Mouse (Mus musculus) lung, adult 2 months (tissue): ENCODE measurements around the gene Scrt2. TPM values are rescaled to one million over a fixed set of nuclear protein-coding genes. Genes with fewer than 3 reads are reported as not detected.
A peak's percentile ranks its signal among the peaks of the same experiment; 100 is the strongest.

Experiments
- DNase-seq: peaks from one replicate; pipeline ENCODE4 v3.0.0; 2022
- H3K4me1 ChIP-seq: fragments of 200-500 bp; 2 replicates; pipeline ENCODE4 v1.6.1; 2011; ENCODE audit warnings: low read length; ENCODE audit not compliant: control insufficient read depth, insufficient read depth
- H3K4me3 ChIP-seq: fragments of 200-500 bp; replicated peaks from 2 replicates; pipeline ENCODE3; 2011; ENCODE audit warnings: low read depth, mild to moderate bottlenecking, control low read depth, low read length; ENCODE audit errors: extremely low read depth
- CTCF ChIP-seq: fragments of 200-500 bp; IDR thresholded peaks from 2 replicates; pipeline ENCODE4 v1.5.1; 2011; ENCODE audit warnings: mild to moderate bottlenecking, low read length, control low read depth; ENCODE audit not compliant: insufficient read depth
- POLR2A ChIP-seq: fragments of 200-500 bp; IDR thresholded peaks from 2 replicates; pipeline ENCODE4 v1.6.1; 2011; ENCODE audit warnings: low read depth, mild to moderate bottlenecking, control low read depth, low read length, borderline replicate concordance; ENCODE audit errors: extremely low read depth
- WGBS: fragments of 180-500 bp; shearing (Covaris S2); methylation state at CpG from one replicate; pipeline ENCODE4 v1.1.7; 2018; 5-methylcytosine and 5-hydroxymethylcytosine counted together
- polyA plus RNA-seq: library from polyadenylated mRNA; depleted of rRNA; stranded (reverse); fragments of >200 nt; gene quantifications from 2 replicates; pipeline ENCODE4 v1.2.3, GENCODE M21; 2012; rRNA removed

The Scrt2 gene
- polyA plus RNA-seq, 1 experiment = not detected

DNA sequence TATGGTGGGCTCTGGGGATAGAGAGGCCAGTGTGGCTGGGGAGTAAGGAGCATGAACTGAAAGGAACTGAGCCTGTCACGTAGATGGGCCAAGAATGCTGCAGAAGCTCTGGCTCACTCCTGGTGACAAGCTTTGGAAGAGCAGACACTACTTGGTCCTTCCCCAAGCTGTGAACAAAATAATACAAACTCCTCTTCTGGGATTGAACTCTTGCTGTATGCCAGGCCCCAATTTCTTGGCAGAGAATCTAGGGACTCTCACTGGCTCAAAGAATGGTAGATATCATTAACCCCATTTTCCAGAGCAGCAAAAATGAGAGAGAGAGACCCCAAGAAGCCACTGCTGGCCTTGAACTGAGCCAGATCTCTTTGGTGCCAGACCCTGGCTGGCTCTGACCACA lies 60.2 kb downstream of the Scrt2 start:
- 29% methylated on average over 1 of the region's 1 CpGs for WGBS
- no peak for DNase-seq
- H3K4me3 ChIP-seq = peak overlapping the region; percentile 56
- peaks cover 9% of the 10 kb centered on the region for H3K4me1 ChIP-seq
- TF ChIP-seq CTCF = no peak
- TF ChIP-seq POLR2A = no peak

GRCm38 (mm10) chr2:152142046-152142445 lies 60.7 kb downstream of the Scrt2 start:
- WGBS = 3% methylated on average over 13 of the region's 13 CpGs

GRCm38 (mm10) chr2:152142571-152142970 lies 61.2 kb downstream of the Scrt2 start:
- DNase-seq = no peak
- H3K4me1 ChIP-seq = peaks cover 9% of the 10 kb centered on the region
- TF ChIP-seq POLR2A (no peak), CTCF (no peak)
- 9% methylated on average over 11 of the region's 11 CpGs for WGBS
- H3K4me3 ChIP-seq = no peak overlapping the region

More at GRCm38 (mm10) chr2:152142046-152142445, 60.7 kb downstream of the Scrt2 start:
- no peak for TF ChIP-seq POLR2A
- no peak for TF ChIP-seq CTCF
- Histone ChIP-seq H3K4me3 (peak overlapping the region; percentile 56), H3K4me1 (peaks cover 9% of the 10 kb centered on the region)
- peak; percentile 23 for DNase-seq

DNA sequence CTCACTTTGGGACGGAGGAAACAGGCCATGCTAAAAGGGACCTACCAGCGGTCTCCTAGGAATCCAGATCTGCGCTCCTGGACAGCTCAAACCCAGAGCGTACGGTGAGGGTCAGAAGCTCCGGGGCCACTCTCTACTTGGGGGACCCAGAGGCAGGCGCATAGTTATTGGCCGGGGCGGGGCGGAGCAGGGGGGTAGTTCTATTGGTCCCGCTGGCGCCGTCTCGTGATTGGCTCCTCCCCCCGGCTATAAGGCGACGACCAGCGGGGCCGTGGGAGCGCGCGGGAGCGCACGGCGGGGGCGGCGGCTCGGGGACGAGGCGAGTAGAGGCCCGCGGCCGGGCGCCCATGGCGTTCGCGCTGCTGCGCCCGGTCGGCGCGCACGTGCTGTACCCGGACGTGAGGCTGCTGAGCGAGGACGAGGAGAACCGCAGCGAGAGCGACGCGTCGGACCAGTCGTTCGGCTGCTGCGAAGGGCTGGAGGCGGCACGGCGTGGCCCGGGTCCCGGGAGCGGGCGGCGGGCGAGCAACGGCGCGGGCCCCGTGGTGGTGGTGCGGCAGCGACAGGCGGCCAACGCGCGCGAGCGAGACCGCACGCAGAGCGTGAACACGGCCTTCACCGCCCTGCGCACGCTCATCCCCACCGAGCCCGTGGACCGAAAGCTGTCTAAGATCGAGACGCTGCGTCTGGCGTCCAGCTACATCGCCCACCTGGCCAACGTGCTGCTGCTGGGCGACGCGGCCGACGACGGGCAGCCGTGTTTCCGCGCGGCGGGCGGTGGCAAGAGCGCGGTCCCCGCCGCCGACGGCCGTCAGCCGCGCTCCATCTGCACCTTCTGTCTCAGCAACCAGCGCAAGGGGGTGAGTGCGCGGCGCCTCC lies 62.2 kb downstream of the Scrt2 start, which contains the start of gene Tcf15:
TSS of gene Tcf15 (plus strand) at position 283 of the 879 bp plus-strand sequence.
- no peak for TF ChIP-seq POLR2A
- no peak for TF ChIP-seq CTCF
- WGBS = 1% methylated on average over 101 of the region's 118 CpGs
- Histone ChIP-seq H3K4me3 (peak within 1 kb of the TSS; percentile 53), H3K4me1 (peaks cover 9% of the 10 kb centered on the region)
- DNase-seq = peak; percentile 38

DNA sequence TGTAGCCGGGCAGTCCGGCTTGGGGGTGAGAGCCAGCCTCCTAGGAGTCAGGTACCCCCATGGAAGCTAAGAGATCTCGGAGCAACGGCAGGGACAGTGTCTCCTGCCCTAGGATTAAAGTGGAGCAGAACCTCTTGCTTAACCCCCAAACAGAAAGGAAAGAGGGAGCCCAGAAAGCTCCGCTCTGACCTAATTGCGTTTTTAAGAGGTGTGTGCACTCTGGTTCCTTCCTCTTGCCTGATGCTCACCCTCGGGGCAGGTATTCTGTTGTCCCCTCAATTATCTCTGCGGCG lies 62.8 kb downstream of the Scrt2 start:
- WGBS = 30% methylated on average over 9 of the region's 9 CpGs
- H3K4me1 ChIP-seq = peaks cover 9% of the 10 kb centered on the region
- H3K4me3 ChIP-seq = no peak overlapping the region
- DNase-seq = no peak
- TF ChIP-seq POLR2A (no peak), CTCF (no peak)

- WGBS = 74% methylated on average over 5 of the region's 5 CpGs
- no peak for DNase-seq
- peaks cover 9% of the 10 kb centered on the region for H3K4me1 ChIP-seq
- no peak overlapping the region for H3K4me3 ChIP-seq
- TF ChIP-seq CTCF = no peak
- TF ChIP-seq POLR2A = no peak
Observed at GRCm38 (mm10) chr2:152144501-152144900, 63.2 kb downstream of the Scrt2 start.

Other genes with a start within 250 kb of the Scrt2 start
- 0.31 and 0.87 TPM in 2 replicates for gene Rspo4, start 238.6 kb upstream of the Scrt2 start, polyA plus RNA-seq
- 2.2 and 4.1 TPM in 2 replicates for gene Angpt4, start 170.3 kb upstream of the Scrt2 start, polyA plus RNA-seq
- 41.1 and 42.1 TPM in 2 replicates for gene Fam110a, start 101.3 kb upstream of the Scrt2 start, polyA plus RNA-seq
- 34.5 and 40.5 TPM in 2 replicates for gene Slc52a3, start 85.0 kb upstream of the Scrt2 start, polyA plus RNA-seq
- 47.3 and 54.8 TPM in 2 replicates for gene Srxn1, start 24.0 kb downstream of the Scrt2 start, polyA plus RNA-seq
- 2.4 and 5.5 TPM in 2 replicates for gene Tcf15, start 62.0 kb downstream of the Scrt2 start, polyA plus RNA-seq
- 16.5 and 27.3 TPM in 2 replicates for gene Csnk2a1, start 145.3 kb downstream of the Scrt2 start, polyA plus RNA-seq
- 54.3 and 73.4 TPM in 2 replicates for gene Tbc1d20, start 212.3 kb downstream of the Scrt2 start, polyA plus RNA-seq